Mouse (Mus musculus): ENCODE results near the gene Tceal7. TPM values are rescaled to one million over a fixed set of nuclear protein-coding genes. Genes with fewer than 3 reads are reported as not detected.

Tceal7 gene
- polyA plus RNA-seq, 1 experiment = not detected

DNA sequence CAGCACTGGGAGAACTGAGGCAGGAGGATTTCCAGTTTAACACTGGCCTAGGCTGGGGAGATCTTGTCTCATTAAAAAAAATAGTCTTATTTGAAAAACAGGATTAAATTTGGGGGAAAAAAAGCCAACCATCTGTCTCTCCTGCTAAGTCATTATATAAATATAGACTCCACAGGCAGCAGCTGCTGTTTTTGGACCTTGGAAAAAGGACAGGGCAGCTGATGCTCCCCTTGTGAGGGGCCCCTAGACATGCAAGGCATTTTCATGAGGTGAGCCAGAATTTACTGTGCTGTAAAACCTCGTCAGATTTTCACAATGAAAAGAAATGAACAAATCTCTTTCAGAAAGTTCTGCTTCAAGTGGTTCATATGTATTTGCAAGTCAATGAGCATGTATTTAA is 1.7 kb downstream of the Tceal7 start:
- no peak overlapping the region for H3K4me3 ChIP-seq (ENCODE audit: control insufficient read depth, low read depth, low read length)
- H3K27ac ChIP-seq (ENCODE audit: control insufficient read depth, insufficient read depth, low read depth, low read length) = no peak overlapping the region
- TF ChIP-seq POLR2A (IDR thresholded peaks at IDR 0.05; ENCODE audit: control insufficient read depth, low read depth, low read length) = no peak
- TF ChIP-seq CTCF (IDR thresholded peaks at IDR 0.05; ENCODE audit: control insufficient read depth, insufficient read depth, insufficient replicate concordance, low read depth, low read length) = no peak
- no peaks in the 10 kb centered on the region for H3K36me3 ChIP-seq (ENCODE audit: control insufficient read depth, insufficient read depth, low read length)
- no peaks in the 10 kb centered on the region for H3K27me3 ChIP-seq (ENCODE audit: control insufficient read depth, insufficient read depth, low read length)
- H3K4me1 ChIP-seq (ENCODE audit: control insufficient read depth, insufficient read depth, low read length) = no peaks in the 10 kb centered on the region

DNA sequence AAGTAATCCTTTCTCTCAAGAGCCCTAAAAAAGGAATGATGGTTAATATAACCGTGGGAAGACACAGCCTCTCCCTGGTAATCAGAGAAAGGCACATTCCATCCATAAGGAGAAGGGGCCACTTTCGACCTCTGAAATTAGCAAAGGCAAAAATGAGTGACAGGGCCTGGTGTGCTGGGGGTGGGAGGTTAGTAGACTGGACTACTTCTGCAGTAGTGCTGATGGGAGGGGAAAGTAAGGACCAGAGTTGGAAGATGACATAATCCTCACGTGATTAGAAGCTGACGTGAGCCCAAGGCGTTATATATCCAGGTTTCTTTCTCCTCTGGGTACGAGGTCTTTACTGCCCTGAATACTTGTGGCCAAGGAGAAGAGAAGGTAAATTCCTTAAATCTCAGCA is 9.1 kb downstream of the Tceal7 start:
- H3K36me3 ChIP-seq (ENCODE audit: control insufficient read depth, insufficient read depth, low read length) = no peaks in the 10 kb centered on the region
- no peaks in the 10 kb centered on the region for H3K4me1 ChIP-seq (ENCODE audit: control insufficient read depth, insufficient read depth, low read length)
- H3K27me3 ChIP-seq (ENCODE audit: control insufficient read depth, insufficient read depth, low read length) = no peaks in the 10 kb centered on the region
- no peak for TF ChIP-seq CTCF (IDR thresholded peaks at IDR 0.05; ENCODE audit: control insufficient read depth, insufficient read depth, insufficient replicate concordance, low read depth, low read length)
- no peak for TF ChIP-seq POLR2A (IDR thresholded peaks at IDR 0.05; ENCODE audit: control insufficient read depth, low read depth, low read length)
- H3K27ac ChIP-seq (ENCODE audit: control insufficient read depth, insufficient read depth, low read depth, low read length) = no peak overlapping the region
- no peak overlapping the region for H3K4me3 ChIP-seq (ENCODE audit: control insufficient read depth, low read depth, low read length)

DNA sequence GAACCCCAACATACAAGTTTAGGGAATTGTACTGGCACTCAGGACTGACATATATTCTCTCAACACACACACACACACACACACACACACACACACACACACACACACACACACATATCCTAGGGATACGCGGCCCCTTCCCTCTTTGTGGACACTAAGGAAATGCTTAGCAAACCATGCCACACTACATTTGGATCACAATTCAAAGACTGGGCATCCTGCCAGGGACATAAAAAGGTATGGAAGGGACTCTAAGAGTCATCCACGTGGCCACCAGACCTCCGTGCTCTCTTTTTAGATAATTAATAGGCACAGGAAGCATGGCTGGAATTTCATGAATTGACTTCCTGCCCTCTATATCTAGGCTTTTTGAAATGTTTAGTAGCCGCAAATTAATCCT is 13.2 kb downstream of the Tceal7 start:
- Histone ChIP-seq H3K4me1 (ENCODE audit: control insufficient read depth, insufficient read depth, low read length) (no peaks in the 10 kb centered on the region), H3K27ac (ENCODE audit: control insufficient read depth, insufficient read depth, low read depth, low read length) (no peak overlapping the region), H3K27me3 (ENCODE audit: control insufficient read depth, insufficient read depth, low read length) (no peaks in the 10 kb centered on the region), H3K36me3 (ENCODE audit: control insufficient read depth, insufficient read depth, low read length) (no peaks in the 10 kb centered on the region), H3K4me3 (ENCODE audit: control insufficient read depth, low read depth, low read length) (no peak overlapping the region)
- TF ChIP-seq POLR2A (IDR thresholded peaks at IDR 0.05; ENCODE audit: control insufficient read depth, low read depth, low read length) (no peak), CTCF (IDR thresholded peaks at IDR 0.05; ENCODE audit: control insufficient read depth, insufficient read depth, insufficient replicate concordance, low read depth, low read length) (no peak)

DNA sequence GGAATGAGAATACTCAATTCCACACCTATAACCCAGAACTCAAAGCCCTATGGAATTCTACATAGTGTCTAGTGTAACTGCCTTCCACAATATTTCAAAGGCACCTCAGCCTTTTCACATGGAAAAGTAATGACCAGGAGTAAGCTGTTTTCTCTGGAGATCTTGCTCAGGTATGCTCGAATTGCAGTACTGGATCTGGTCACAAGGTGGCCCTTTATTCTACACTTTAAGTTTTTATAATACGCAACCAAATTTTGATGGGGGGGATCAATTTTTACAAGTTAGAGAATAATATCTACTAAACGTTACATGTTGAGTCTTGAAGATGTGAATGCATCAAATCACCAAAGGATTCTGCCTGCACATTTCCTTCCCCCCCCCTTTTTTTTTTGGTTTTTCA is 23.5 kb downstream of the Tceal7 start:
- TF ChIP-seq CTCF (IDR thresholded peaks at IDR 0.05; ENCODE audit: control insufficient read depth, insufficient read depth, insufficient replicate concordance, low read depth, low read length) (no peak), POLR2A (IDR thresholded peaks at IDR 0.05; ENCODE audit: control insufficient read depth, low read depth, low read length) (no peak)
- H3K27me3 ChIP-seq (ENCODE audit: control insufficient read depth, insufficient read depth, low read length) = no peaks in the 10 kb centered on the region
- H3K36me3 ChIP-seq (ENCODE audit: control insufficient read depth, insufficient read depth, low read length) = no peaks in the 10 kb centered on the region
- H3K4me3 ChIP-seq (ENCODE audit: control insufficient read depth, low read depth, low read length) = no peak overlapping the region
- H3K4me1 ChIP-seq (ENCODE audit: control insufficient read depth, insufficient read depth, low read length) = no peaks in the 10 kb centered on the region
- no peak overlapping the region for H3K27ac ChIP-seq (ENCODE audit: control insufficient read depth, insufficient read depth, low read depth, low read length)

DNA sequence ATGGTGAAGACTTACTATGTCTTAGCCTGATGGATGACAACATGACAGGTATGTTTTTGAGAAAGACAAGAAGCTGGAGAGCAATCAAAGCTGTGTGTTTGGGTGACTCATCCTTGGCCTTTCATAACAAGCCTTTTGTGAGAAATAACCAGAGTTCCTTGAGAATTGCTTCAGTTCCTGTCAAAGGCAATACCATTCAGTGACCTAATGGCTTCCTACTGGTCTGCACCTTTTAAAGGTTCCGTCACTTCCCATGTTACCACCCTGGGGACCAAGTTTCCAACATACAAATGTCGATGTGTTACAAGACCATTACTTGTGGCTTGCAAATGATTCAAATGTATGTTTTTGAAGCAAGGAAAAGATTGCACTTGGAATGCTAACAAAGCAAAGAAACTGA is 28.6 kb downstream of the Tceal7 start:
- Histone ChIP-seq H3K4me3 (ENCODE audit: control insufficient read depth, low read depth, low read length) (no peak overlapping the region), H3K36me3 (ENCODE audit: control insufficient read depth, insufficient read depth, low read length) (no peaks in the 10 kb centered on the region), H3K27ac (ENCODE audit: control insufficient read depth, insufficient read depth, low read depth, low read length) (peak overlapping the region; percentile 36; the same call in 1 of the 2 replicates), H3K27me3 (ENCODE audit: control insufficient read depth, insufficient read depth, low read length) (no peaks in the 10 kb centered on the region), H3K4me1 (ENCODE audit: control insufficient read depth, insufficient read depth, low read length) (no peaks in the 10 kb centered on the region)
- TF ChIP-seq CTCF (IDR thresholded peaks at IDR 0.05; ENCODE audit: control insufficient read depth, insufficient read depth, insufficient replicate concordance, low read depth, low read length) (no peak), POLR2A (IDR thresholded peaks at IDR 0.05; ENCODE audit: control insufficient read depth, low read depth, low read length) (no peak)

- H3K36me3 ChIP-seq (ENCODE audit: control insufficient read depth, insufficient read depth, low read length) = no peaks in the 10 kb centered on the region
- peak within 1 kb of the TSS; percentile 73 for H3K27ac ChIP-seq (ENCODE audit: control insufficient read depth, insufficient read depth, low read depth, low read length)
- no peaks in the 10 kb centered on the region for H3K4me1 ChIP-seq (ENCODE audit: control insufficient read depth, insufficient read depth, low read length)
- peak within 1 kb of the TSS; percentile 85 for H3K4me3 ChIP-seq (ENCODE audit: control insufficient read depth, low read depth, low read length)
- TF ChIP-seq POLR2A (IDR thresholded peaks at IDR 0.05; ENCODE audit: control insufficient read depth, low read depth, low read length) (peak; percentile 57; the same call in 1 of the 2 replicates), CTCF (IDR thresholded peaks at IDR 0.05; ENCODE audit: control insufficient read depth, insufficient read depth, insufficient replicate concordance, low read depth, low read length) (no peak)
- H3K27me3 ChIP-seq (ENCODE audit: control insufficient read depth, insufficient read depth, low read length) = no peaks in the 10 kb centered on the region
Measured at GRCm38 (mm10) chrX:136244574-136245229, 30.1 kb downstream of the Tceal7 start, which contains the start of gene Tceal9. Tceal9 (plus strand) TSS chrX:136245079.

- TF ChIP-seq POLR2A (IDR thresholded peaks at IDR 0.05; ENCODE audit: control insufficient read depth, low read depth, low read length) = no peak
- TF ChIP-seq CTCF (IDR thresholded peaks at IDR 0.05; ENCODE audit: control insufficient read depth, insufficient read depth, insufficient replicate concordance, low read depth, low read length) = no peak
- H3K27me3 ChIP-seq (ENCODE audit: control insufficient read depth, insufficient read depth, low read length) = no peaks in the 10 kb centered on the region
Measured at GRCm38 (mm10) chrX:136245521-136246071, 31.0 kb downstream of the Tceal7 start.

More at GRCm38 (mm10) chrX:136245521-136246071, 31.0 kb downstream of the Tceal7 start:
- no peaks in the 10 kb centered on the region for H3K4me1 ChIP-seq (ENCODE audit: control insufficient read depth, insufficient read depth, low read length)
- no peaks in the 10 kb centered on the region for H3K36me3 ChIP-seq (ENCODE audit: control insufficient read depth, insufficient read depth, low read length)
- H3K27ac ChIP-seq (ENCODE audit: control insufficient read depth, insufficient read depth, low read depth, low read length) = peak overlapping the region; percentile 73; the same call in 1 of the 2 replicates
- peak overlapping the region; percentile 85 for H3K4me3 ChIP-seq (ENCODE audit: control insufficient read depth, low read depth, low read length)

All from testis, adult 2 months (tissue).